Mouse (Mus musculus): Measurements from ENCODE around the gene Immp2l. TPM values are rescaled to one million over a fixed set of nuclear protein-coding genes. Genes with fewer than 3 reads are reported as not detected.
A peak's percentile ranks its signal among the peaks of the same experiment; 100 is the strongest.

Gene Immp2l
- polyA plus RNA-seq, 1 experiment from 2014 or later, result 4.3 TPM

GRCm38 (mm10) chr12:41520326-41520725, 496.4 kb downstream of the Immp2l start:
- 44% methylated on average over 2 of the region's 2 CpGs for WGBS

GRCm38 (mm10) chr12:41521671-41522070, 497.8 kb downstream of the Immp2l start:
- 95% methylated on average over 2 of the region's 2 CpGs for WGBS

More at GRCm38 (mm10) chr12:41520326-41520725, 496.4 kb downstream of the Immp2l start:
- Histone ChIP-seq H3K4me2 (replicated peaks) (no peak overlapping the region), H3K4me1 (no peaks in the 10 kb centered on the region), H3K9me3 (no peaks in the 10 kb centered on the region), H3K36me3 (no peaks in the 10 kb centered on the region), H3K27ac (replicated peaks) (no peak overlapping the region), H3K9ac (replicated peaks) (no peak overlapping the region), H3K27me3 (no peaks in the 10 kb centered on the region), H3K4me3 (no peak overlapping the region)
- 0 out of 2 replicates have a peak, but pooled peaks have one; percentile 26 for ATAC-seq (replicated peaks)

GRCm38 (mm10) chr12:41526688-41527087, 502.8 kb downstream of the Immp2l start:
- Histone ChIP-seq H3K9me3 (no peaks in the 10 kb centered on the region), H3K36me3 (no peaks in the 10 kb centered on the region), H3K27ac (replicated peaks) (no peak overlapping the region), H3K27me3 (no peaks in the 10 kb centered on the region), H3K4me3 (no peak overlapping the region), H3K4me2 (replicated peaks) (no peak overlapping the region), H3K9ac (replicated peaks) (no peak overlapping the region), H3K4me1 (no peaks in the 10 kb centered on the region)
- WGBS, result 17% methylated on average over 2 of the region's 2 CpGs
- no peak for ATAC-seq (replicated peaks)

More at GRCm38 (mm10) chr12:41521671-41522070, 497.8 kb downstream of the Immp2l start:
- Histone ChIP-seq H3K4me2 (replicated peaks) (no peak overlapping the region), H3K9ac (replicated peaks) (no peak overlapping the region), H3K4me1 (no peaks in the 10 kb centered on the region), H3K36me3 (no peaks in the 10 kb centered on the region), H3K27me3 (no peaks in the 10 kb centered on the region), H3K27ac (replicated peaks) (no peak overlapping the region), H3K4me3 (no peak overlapping the region), H3K9me3 (no peaks in the 10 kb centered on the region)
- ATAC-seq (replicated peaks), result no peak

- WGBS, result 80% methylated on average over 4 of the region's 4 CpGs
Measured at GRCm38 (mm10) chr12:41528410-41528809, 504.5 kb downstream of the Immp2l start.

GRCm38 (mm10) chr12:41539989-41540388, 516.1 kb downstream of the Immp2l start:
- Histone ChIP-seq H3K4me2 (replicated peaks) (no peak overlapping the region), H3K27ac (replicated peaks) (no peak overlapping the region), H3K9me3 (no peaks in the 10 kb centered on the region), H3K27me3 (no peaks in the 10 kb centered on the region), H3K9ac (replicated peaks) (no peak overlapping the region), H3K36me3 (no peaks in the 10 kb centered on the region), H3K4me3 (no peak overlapping the region), H3K4me1 (no peaks in the 10 kb centered on the region)
- no peak for ATAC-seq (replicated peaks)
- WGBS, result 84% methylated on average over 5 of the region's 5 CpGs

More at GRCm38 (mm10) chr12:41528410-41528809, 504.5 kb downstream of the Immp2l start:
- H3K9me3 ChIP-seq, result no peaks in the 10 kb centered on the region
- no peak overlapping the region for H3K27ac ChIP-seq (replicated peaks)
- no peak overlapping the region for H3K9ac ChIP-seq (replicated peaks)
- H3K36me3 ChIP-seq, result no peaks in the 10 kb centered on the region
- H3K4me1 ChIP-seq, result no peaks in the 10 kb centered on the region
- H3K4me2 ChIP-seq (replicated peaks), result no peak overlapping the region
- H3K4me3 ChIP-seq, result no peak overlapping the region
- ATAC-seq (replicated peaks), result no peak
- no peaks in the 10 kb centered on the region for H3K27me3 ChIP-seq

GRCm38 (mm10) chr12:41551578-41551977, 527.7 kb downstream of the Immp2l start:
- Histone ChIP-seq H3K4me3 (no peak overlapping the region), H3K4me1 (no peaks in the 10 kb centered on the region), H3K4me2 (replicated peaks) (no peak overlapping the region), H3K27me3 (no peaks in the 10 kb centered on the region), H3K9ac (replicated peaks) (no peak overlapping the region), H3K9me3 (no peaks in the 10 kb centered on the region), H3K36me3 (no peaks in the 10 kb centered on the region), H3K27ac (replicated peaks) (no peak overlapping the region)
- ATAC-seq (replicated peaks), result no peak
- WGBS, result 94% methylated on average over 4 of the region's 4 CpGs

- WGBS, result 45% methylated on average over 3 of the region's 3 CpGs
- H3K4me2 ChIP-seq (replicated peaks), result no peak overlapping the region
- no peak overlapping the region for H3K27ac ChIP-seq (replicated peaks)
- no peak overlapping the region for H3K9ac ChIP-seq (replicated peaks)
- H3K36me3 ChIP-seq, result no peaks in the 10 kb centered on the region
- no peaks in the 10 kb centered on the region for H3K27me3 ChIP-seq
- no peaks in the 10 kb centered on the region for H3K9me3 ChIP-seq
- ATAC-seq (replicated peaks), result no peak
- no peak overlapping the region for H3K4me3 ChIP-seq
- peaks cover 12% of the 10 kb centered on the region for H3K4me1 ChIP-seq
Measured at GRCm38 (mm10) chr12:41557832-41558231, 533.9 kb downstream of the Immp2l start.

- H3K4me1 ChIP-seq, result peaks cover 12% of the 10 kb centered on the region
- no peaks in the 10 kb centered on the region for H3K9me3 ChIP-seq
- H3K27ac ChIP-seq (replicated peaks), result no peak overlapping the region
- no peak overlapping the region for H3K9ac ChIP-seq (replicated peaks)
- 3% methylated on average over 5 of the region's 5 CpGs for WGBS
- H3K36me3 ChIP-seq, result no peaks in the 10 kb centered on the region
- peak; percentile 86 for ATAC-seq (replicated peaks)
- H3K4me2 ChIP-seq (replicated peaks), result no peak overlapping the region
- no peaks in the 10 kb centered on the region for H3K27me3 ChIP-seq
- no peak overlapping the region for H3K4me3 ChIP-seq
Measured at GRCm38 (mm10) chr12:41558956-41559735, 535.3 kb downstream of the Immp2l start.

GRCm38 (mm10) chr12:41565540-41566432, 541.9 kb downstream of the Immp2l start:
- peaks cover 11% of the 10 kb centered on the region for H3K4me1 ChIP-seq
- WGBS, result 22% methylated on average over 18 of the region's 18 CpGs
- H3K36me3 ChIP-seq, result no peaks in the 10 kb centered on the region
- peak; percentile 70 for ATAC-seq (replicated peaks)
- H3K27ac ChIP-seq (replicated peaks), result no peak overlapping the region
- H3K4me3 ChIP-seq, result no peak overlapping the region
- no peaks in the 10 kb centered on the region for H3K27me3 ChIP-seq
- no peaks in the 10 kb centered on the region for H3K9me3 ChIP-seq
- peak overlapping the region; percentile 7; the same call in 1 of the 2 replicates for H3K4me2 ChIP-seq (replicated peaks)
- H3K9ac ChIP-seq (replicated peaks), result no peak overlapping the region

GRCm38 (mm10) chr12:41566433-41566794, 542.5 kb downstream of the Immp2l start:
- peak; percentile 53; the same call in 1 of the 2 replicates for ATAC-seq (replicated peaks)

GRCm38 (mm10) chr12:41573754-41574153, 549.9 kb downstream of the Immp2l start:
- no peaks in the 10 kb centered on the region for H3K36me3 ChIP-seq
- no peak overlapping the region for H3K9ac ChIP-seq (replicated peaks)
- 49% methylated on average over 3 of the region's 3 CpGs for WGBS
- no peaks in the 10 kb centered on the region for H3K4me1 ChIP-seq
- H3K4me2 ChIP-seq (replicated peaks), result no peak overlapping the region
- H3K27ac ChIP-seq (replicated peaks), result no peak overlapping the region
- no peaks in the 10 kb centered on the region for H3K9me3 ChIP-seq
- no peak for ATAC-seq (replicated peaks)
- H3K27me3 ChIP-seq, result no peaks in the 10 kb centered on the region
- no peak overlapping the region for H3K4me3 ChIP-seq

More at GRCm38 (mm10) chr12:41566433-41566794, 542.5 kb downstream of the Immp2l start:
- H3K4me3 ChIP-seq, result no peak overlapping the region
- no peak overlapping the region for H3K9ac ChIP-seq (replicated peaks)
- H3K27me3 ChIP-seq, result no peaks in the 10 kb centered on the region
- no peaks in the 10 kb centered on the region for H3K9me3 ChIP-seq
- WGBS, result 37% methylated on average over 1 of the region's 1 CpGs
- no peaks in the 10 kb centered on the region for H3K36me3 ChIP-seq
- no peak overlapping the region for H3K27ac ChIP-seq (replicated peaks)
- peak overlapping the region; percentile 7; the same call in 1 of the 2 replicates for H3K4me2 ChIP-seq (replicated peaks)
- H3K4me1 ChIP-seq, result peaks cover 9% of the 10 kb centered on the region

GRCm38 (mm10) chr12:41575221-41575620, 551.3 kb downstream of the Immp2l start:
- no peaks in the 10 kb centered on the region for H3K4me1 ChIP-seq
- H3K27ac ChIP-seq (replicated peaks), result no peak overlapping the region
- H3K27me3 ChIP-seq, result no peaks in the 10 kb centered on the region
- ATAC-seq (replicated peaks), result peak; percentile 51
- H3K4me2 ChIP-seq (replicated peaks), result no peak overlapping the region
- no peak overlapping the region for H3K4me3 ChIP-seq
- H3K9me3 ChIP-seq, result no peaks in the 10 kb centered on the region
- no peak overlapping the region for H3K9ac ChIP-seq (replicated peaks)
- 61% methylated on average over 4 of the region's 4 CpGs for WGBS
- H3K36me3 ChIP-seq, result no peaks in the 10 kb centered on the region

Measured in forebrain, embryonic 15.5 days (tissue).